Mouse (Mus musculus) forebrain, embryonic 16.5 days (tissue): ENCODE data around the gene Cxxc4. TPM values are rescaled to one million over a fixed set of nuclear protein-coding genes. Genes with fewer than 3 reads are reported as not detected.

Experiments
- ATAC-seq: fragments of 200-750 bp; cut with Nextera tagmentation; 2 replicates; pipeline ENCODE4 v1.8.0; 2017; ENCODE audit warnings: mild to moderate bottlenecking, moderate library complexity
- H3K27ac ChIP-seq: fragments of 300-500 bp; sonication (generic); 2 replicates; pipeline ENCODE4 v1.5.1; 2014; ENCODE audit warnings: low read length, control low read depth
- H3K27me3 ChIP-seq: fragments of 300-500 bp; sonication (generic); replicated peaks from 2 replicates; pipeline ENCODE4 v1.6.1; 2014; ENCODE audit warnings: low read length; ENCODE audit not compliant: control insufficient read depth, insufficient read depth
- H3K36me3 ChIP-seq: fragments of 300-500 bp; sonication (generic); 2 replicates; pipeline ENCODE4 v1.6.1; 2014; ENCODE audit not compliant: control insufficient read depth, insufficient read depth
- H3K4me1 ChIP-seq: fragments of 300-500 bp; sonication (generic); replicated peaks from 2 replicates; pipeline ENCODE4 v1.6.1; 2014; ENCODE audit warnings: low read length; ENCODE audit not compliant: control insufficient read depth, insufficient read depth
- H3K4me2 ChIP-seq: fragments of 300-500 bp; sonication (generic); 2 replicates; pipeline ENCODE4 v1.6.1; 2014; ENCODE audit warnings: mild to moderate bottlenecking, low read length, control low read depth
- H3K4me3 ChIP-seq: fragments of 300-500 bp; sonication (generic); replicated peaks from 2 replicates; pipeline ENCODE4 v1.5.1; 2014; ENCODE audit warnings: mild to moderate bottlenecking, low read length, control low read depth
- H3K9ac ChIP-seq: fragments of 300-500 bp; sonication (generic); replicated peaks from 2 replicates; pipeline ENCODE4 v1.6.1; 2014; ENCODE audit warnings: low read depth, low read length, control low read depth
- H3K9me3 ChIP-seq: fragments of 300-500 bp; sonication (generic); 2 replicates; pipeline ENCODE4 v1.6.1; 2016; ENCODE audit warnings: low read length; ENCODE audit not compliant: control insufficient read depth
- WGBS: fragments of 180-500 bp; shearing (Covaris S2); extraction: QIAGEN DNeasy Blood & Tissue Kit; methylation state at CpG from one replicate; pipeline ENCODE4 v1.1.7; 2014; 5-methylcytosine and 5-hydroxymethylcytosine counted together
- polyA plus RNA-seq: library from polyadenylated mRNA; unstranded; fragments of >200 nt; fragmentation: Nextera tagmentation; extraction: Ambion mirVana; gene quantifications from 2 replicates; pipeline ENCODE4 v1.2.1, GENCODE M21; 2015

The Cxxc4 gene
- polyA plus RNA-seq, 1 experiment from 2014 or later = 15.3 TPM

DNA sequence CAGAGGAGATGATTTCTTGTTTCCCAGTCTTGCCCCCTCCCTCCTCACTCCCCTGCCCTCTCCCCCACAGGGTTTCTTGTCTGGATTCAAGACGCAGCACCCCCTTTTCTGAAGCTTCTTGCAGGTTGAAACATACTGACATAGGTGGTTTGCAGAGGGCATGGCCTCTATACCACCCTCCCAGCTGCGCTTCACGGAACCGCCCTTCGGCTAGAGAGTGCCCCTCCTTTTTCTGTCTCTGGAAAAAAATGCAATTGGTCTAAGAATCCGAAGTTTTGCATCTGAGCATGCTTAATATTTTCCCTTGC, 4.4 kb downstream of the Cxxc4 start:
- Histone ChIP-seq H3K4me2 (peak overlapping the region; percentile 86), H3K27ac (peak overlapping the region; percentile 95), H3K27me3 (no peaks in the 10 kb centered on the region), H3K4me1 (peaks cover 20% of the 10 kb centered on the region), H3K36me3 (no peaks in the 10 kb centered on the region), H3K4me3 (peak overlapping the region; percentile 73), H3K9ac (peak overlapping the region; percentile 80), H3K9me3 (no peaks in the 10 kb centered on the region)
- WGBS = 5% methylated on average over 6 of the region's 6 CpGs
- no peak for ATAC-seq

DNA sequence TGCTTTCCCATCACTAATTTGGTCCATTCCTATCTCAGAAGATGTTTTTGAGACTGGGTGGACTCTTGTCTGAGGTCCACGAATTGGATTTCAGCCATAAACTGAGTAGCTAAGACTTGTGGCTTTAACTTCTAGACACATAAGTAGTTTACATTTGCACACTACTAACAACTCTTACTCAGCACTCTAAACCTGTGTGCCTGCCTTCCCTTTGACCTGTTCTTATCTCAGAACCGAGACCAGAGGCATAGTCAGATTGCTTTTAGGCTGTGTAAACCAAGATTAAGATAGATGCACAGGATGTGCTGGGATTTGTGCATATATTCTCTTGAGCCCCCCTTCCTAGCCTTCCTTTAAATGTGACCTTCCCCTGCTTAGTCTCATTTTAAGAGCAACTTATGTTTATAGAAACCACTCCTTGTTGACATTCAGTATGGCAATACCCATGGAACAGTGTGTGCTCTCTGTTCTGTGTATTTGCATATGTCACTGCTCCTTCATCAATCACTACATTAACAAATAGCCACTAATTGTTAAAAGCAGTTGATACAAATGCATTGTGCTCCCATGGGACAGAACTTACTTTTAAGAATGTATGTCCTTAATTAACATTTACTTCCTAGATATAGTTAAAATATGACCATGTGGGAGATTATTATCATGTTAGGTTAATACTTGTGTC, 7.0 kb downstream of the Cxxc4 start:
- H3K9ac ChIP-seq = no peak overlapping the region
- no peaks in the 10 kb centered on the region for H3K27me3 ChIP-seq
- H3K4me3 ChIP-seq = no peak overlapping the region
- WGBS = 85% methylated on average over 2 of the region's 2 CpGs
- ATAC-seq = no peak
- H3K27ac ChIP-seq = no peak overlapping the region
- no peak overlapping the region for H3K4me2 ChIP-seq
- no peaks in the 10 kb centered on the region for H3K36me3 ChIP-seq
- peaks cover 20% of the 10 kb centered on the region for H3K4me1 ChIP-seq
- no peaks in the 10 kb centered on the region for H3K9me3 ChIP-seq

DNA sequence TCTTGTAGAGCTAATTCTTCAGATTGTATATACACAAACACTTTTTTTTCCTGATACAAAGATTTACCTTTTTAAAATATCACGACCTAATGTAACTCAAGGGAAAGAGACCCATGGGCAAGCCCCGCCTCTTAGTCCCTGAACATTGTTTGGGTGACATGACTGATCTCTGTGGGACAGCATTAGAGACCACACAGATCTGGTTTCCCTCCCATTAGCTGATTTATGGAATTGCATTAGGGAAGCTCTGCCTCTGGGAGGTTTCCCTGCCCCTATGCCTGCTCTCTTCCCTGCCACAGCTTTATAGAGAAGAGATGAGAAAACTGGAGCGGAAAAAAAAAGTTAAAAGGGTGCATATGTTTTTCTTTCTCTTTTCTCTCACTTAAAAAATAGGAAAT, 7.6 kb downstream of the Cxxc4 start:
- WGBS = 38% methylated on average over 3 of the region's 3 CpGs
- H3K4me3 ChIP-seq = no peak overlapping the region
- peaks cover 16% of the 10 kb centered on the region for H3K4me1 ChIP-seq
- no peak overlapping the region for H3K27ac ChIP-seq
- H3K27me3 ChIP-seq = no peaks in the 10 kb centered on the region
- no peak overlapping the region for H3K9ac ChIP-seq
- H3K9me3 ChIP-seq = no peaks in the 10 kb centered on the region
- no peak overlapping the region for H3K4me2 ChIP-seq
- H3K36me3 ChIP-seq = no peaks in the 10 kb centered on the region
- ATAC-seq = no peak

DNA sequence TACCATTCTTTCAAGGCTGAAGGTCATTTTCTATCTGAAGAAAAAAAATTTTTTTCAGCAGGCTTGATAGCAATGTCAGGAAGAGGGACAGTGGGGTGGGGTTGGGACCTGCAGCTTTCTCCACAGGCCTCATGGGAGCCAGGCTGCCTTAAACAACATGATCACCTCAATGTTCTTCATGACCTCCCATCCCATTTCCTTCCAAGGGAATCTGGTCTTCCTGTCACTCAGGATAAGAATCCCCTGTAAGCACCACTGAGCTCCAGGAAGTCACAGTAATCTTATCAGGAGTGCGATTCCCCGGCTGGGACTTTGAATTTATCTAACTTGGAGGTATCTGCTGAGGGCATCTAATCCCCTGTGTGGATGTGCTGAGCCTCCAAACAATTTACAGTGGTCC, 17.9 kb downstream of the Cxxc4 start:
- no peaks in the 10 kb centered on the region for H3K27me3 ChIP-seq
- H3K27ac ChIP-seq = no peak overlapping the region
- ATAC-seq = no peak
- peaks cover under 1% of the 10 kb centered on the region; the same call in 1 of the 2 replicates for H3K4me1 ChIP-seq
- H3K4me2 ChIP-seq = no peak overlapping the region
- 75% methylated on average over 2 of the region's 2 CpGs for WGBS
- no peak overlapping the region for H3K9ac ChIP-seq
- H3K36me3 ChIP-seq = no peaks in the 10 kb centered on the region
- H3K9me3 ChIP-seq = no peaks in the 10 kb centered on the region
- H3K4me3 ChIP-seq = no peak overlapping the region

DNA sequence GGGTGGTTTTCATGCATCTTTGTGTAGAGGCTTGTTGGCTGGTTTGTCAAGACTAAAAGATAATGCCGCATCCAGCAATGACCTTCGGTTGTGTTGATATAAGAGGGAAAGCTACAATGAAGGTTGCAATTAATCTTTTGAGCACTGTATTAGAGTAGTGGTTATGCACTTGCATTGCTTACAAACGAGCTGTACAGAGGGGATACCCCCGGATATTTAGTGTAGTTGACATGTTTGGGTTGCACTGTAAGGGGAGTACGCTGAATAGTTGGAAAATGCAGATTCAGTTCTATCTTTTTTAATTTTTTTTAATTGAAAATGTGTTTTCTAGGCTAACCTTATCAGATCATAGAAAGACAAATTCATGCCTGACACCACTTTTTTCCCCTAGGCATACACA, 22.4 kb downstream of the Cxxc4 start:
- no peak for ATAC-seq
- Histone ChIP-seq H3K36me3 (no peaks in the 10 kb centered on the region), H3K9ac (no peak overlapping the region), H3K27me3 (no peaks in the 10 kb centered on the region), H3K27ac (no peak overlapping the region), H3K4me1 (peaks cover 4% of the 10 kb centered on the region; the same call in 1 of the 2 replicates), H3K9me3 (no peaks in the 10 kb centered on the region), H3K4me2 (no peak overlapping the region), H3K4me3 (no peak overlapping the region)
- WGBS = 38% methylated on average over 5 of the region's 5 CpGs

DNA sequence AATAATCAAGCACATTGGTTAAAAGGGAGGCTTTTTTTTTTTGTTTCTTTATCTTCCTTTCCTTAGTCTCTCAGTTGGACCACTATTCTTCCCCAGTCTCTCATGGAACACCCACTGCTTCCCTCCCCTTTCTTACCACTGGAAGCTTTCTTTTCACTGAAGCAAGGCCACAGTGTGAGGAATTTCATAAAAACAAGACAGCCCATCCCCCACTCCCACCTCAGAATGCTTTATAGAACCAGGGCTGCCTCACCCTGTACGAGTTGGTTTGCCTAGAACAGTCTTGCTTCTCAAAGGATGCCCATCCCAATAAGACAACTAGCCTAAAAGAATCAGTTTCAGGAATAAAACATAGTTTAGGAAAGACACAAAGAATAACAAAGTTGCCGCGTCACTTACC, 23.0 kb downstream of the Cxxc4 start:
- no peak overlapping the region for H3K9ac ChIP-seq
- no peak overlapping the region for H3K27ac ChIP-seq
- no peak overlapping the region for H3K4me3 ChIP-seq
- no peaks in the 10 kb centered on the region for H3K27me3 ChIP-seq
- no peaks in the 10 kb centered on the region for H3K9me3 ChIP-seq
- no peak for ATAC-seq
- peaks cover 4% of the 10 kb centered on the region; the same call in 1 of the 2 replicates for H3K4me1 ChIP-seq
- H3K36me3 ChIP-seq = no peaks in the 10 kb centered on the region
- 20% methylated on average over 3 of the region's 3 CpGs for WGBS
- H3K4me2 ChIP-seq = no peak overlapping the region

DNA sequence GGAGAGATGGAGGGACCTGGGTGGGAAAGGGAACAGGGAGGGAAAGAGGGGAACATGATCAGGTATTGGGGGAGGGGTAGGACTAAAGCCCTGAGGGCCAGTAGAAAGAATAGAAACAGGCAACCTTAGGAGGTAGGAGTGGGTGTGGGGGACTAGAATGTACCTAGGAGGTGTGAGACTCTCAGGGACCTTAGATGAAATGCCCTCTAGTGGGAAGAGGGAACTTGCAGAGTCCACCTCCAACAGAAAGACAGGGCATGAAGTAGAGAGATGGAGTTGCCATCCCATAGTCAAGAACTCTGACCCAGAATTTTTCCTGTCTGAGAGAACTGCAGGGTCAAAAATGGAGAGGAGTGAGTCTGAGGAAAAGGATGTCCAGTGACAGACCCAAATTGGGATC, 43.4 kb downstream of the Cxxc4 start:
- H3K27ac ChIP-seq = no peak overlapping the region
- H3K36me3 ChIP-seq = no peaks in the 10 kb centered on the region
- no peaks in the 10 kb centered on the region for H3K27me3 ChIP-seq
- no peak overlapping the region for H3K4me2 ChIP-seq
- H3K4me3 ChIP-seq = no peak overlapping the region
- no peak for ATAC-seq
- H3K9me3 ChIP-seq = no peaks in the 10 kb centered on the region
- peaks cover 4% of the 10 kb centered on the region; the same call in 1 of the 2 replicates for H3K4me1 ChIP-seq
- no peak overlapping the region for H3K9ac ChIP-seq

DNA sequence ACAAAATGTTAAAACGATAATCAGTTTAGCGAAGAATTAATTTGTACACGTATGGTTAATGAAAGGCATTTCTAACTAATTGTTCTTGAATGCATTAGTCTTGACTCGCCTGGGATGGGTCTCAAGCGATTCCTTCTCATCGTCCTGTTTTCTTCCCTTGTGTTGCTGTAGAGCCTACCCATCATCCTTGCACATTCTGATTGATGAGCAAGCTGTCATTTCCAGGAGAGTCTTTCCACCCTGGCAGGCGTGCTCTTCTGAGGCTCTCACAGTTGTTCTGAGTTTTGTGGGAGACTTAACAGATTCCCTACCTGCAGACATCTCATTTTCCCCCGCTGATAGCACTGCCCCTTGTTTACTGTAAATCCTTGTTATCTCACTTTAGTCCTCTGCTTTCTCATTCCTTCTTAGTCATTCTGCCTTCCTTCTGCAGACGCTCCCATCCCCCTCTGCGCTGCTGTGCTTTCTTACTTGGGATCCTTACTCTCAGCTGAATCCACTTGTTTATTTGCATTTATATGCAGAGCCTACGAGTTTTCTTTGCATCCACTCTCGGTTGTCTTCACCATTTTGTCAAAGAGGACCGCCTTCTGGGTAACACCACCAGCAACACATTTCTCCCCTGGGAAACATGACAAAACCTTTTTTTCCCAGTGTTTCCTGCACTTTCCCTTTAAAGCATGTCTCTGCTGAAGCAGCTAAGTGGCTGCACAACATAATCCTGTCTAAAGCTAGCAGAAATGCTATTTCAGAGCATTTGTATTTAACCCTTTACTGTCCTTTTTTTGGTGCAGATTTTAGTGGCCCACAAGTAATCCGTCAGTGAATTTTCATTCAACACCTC, 45.5 kb downstream of the Cxxc4 start:
- peaks cover 4% of the 10 kb centered on the region; the same call in 1 of the 2 replicates for H3K4me1 ChIP-seq
- H3K27me3 ChIP-seq = no peaks in the 10 kb centered on the region
- peak; percentile 75 for ATAC-seq
- 21% methylated on average over 14 of the region's 14 CpGs for WGBS
- no peaks in the 10 kb centered on the region for H3K36me3 ChIP-seq
- no peak overlapping the region for H3K27ac ChIP-seq
- peak overlapping the region; percentile 14; the same call in 1 of the 2 replicates for H3K9ac ChIP-seq
- H3K4me2 ChIP-seq = peak overlapping the region; percentile 33
- H3K9me3 ChIP-seq = no peaks in the 10 kb centered on the region
- H3K4me3 ChIP-seq = peak overlapping the region; percentile 1; the same call in 1 of the 2 replicates

DNA sequence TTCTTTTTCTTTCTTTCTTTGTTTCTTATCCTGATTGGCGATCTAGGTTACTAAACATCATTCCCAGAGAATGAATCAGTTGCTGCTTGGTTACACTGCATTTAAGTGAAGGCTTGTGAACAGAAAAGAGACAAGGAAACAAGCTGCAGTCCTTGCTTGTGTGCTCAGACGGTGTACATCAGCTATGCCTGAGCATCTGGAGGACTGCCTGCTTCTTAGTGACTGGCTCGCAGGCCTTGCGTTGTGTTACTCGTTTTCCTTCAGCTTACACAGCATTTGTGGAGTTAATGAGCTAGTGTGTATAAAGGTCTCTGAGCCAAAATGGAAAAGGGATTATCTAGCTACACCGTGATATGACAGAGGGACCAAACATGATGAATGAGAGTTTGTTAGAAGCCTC, 58.9 kb downstream of the Cxxc4 start:
- Histone ChIP-seq H3K4me3 (no peak overlapping the region), H3K4me1 (0 out of 2 replicates have a peak, but pooled peaks cover 2% of the 10 kb centered on the region), H3K27ac (no peak overlapping the region), H3K9me3 (no peaks in the 10 kb centered on the region), H3K4me2 (no peak overlapping the region), H3K9ac (no peak overlapping the region), H3K27me3 (no peaks in the 10 kb centered on the region), H3K36me3 (no peaks in the 10 kb centered on the region)
- 10% methylated on average over 6 of the region's 6 CpGs for WGBS
- ATAC-seq = peak; percentile 64
